Mouse (Mus musculus): ENCODE measurements around the gene Pbrm1. TPM values are rescaled to one million over a fixed set of nuclear protein-coding genes. Genes with fewer than 3 reads are reported as not detected.
A peak's percentile ranks its signal among the peaks of the same experiment; 100 is the strongest.

Pbrm1 gene
- polyA plus RNA-seq, 1 experiment from 2014 or later, result 47.9 TPM

DNA sequence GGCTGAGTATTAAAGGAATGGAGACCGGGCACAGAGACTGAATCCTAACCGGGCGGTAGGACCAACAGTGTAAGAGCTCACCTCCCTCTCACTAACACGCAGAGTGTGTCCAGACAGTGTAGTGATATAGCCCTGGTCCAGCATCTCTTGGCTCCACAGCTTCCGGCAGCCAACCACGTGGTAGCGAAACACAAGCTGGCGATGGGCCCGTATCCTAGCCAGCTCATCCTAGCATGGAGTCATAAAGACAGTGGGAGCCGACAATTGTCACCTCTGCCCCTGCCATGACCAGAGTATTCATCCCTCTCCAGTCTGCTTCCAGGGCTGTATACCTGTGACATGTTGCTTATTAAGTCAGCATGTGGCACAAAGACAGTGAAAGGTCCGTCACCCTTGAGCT is 126.8 kb downstream of the Pbrm1 start:
- TF ChIP-seq EP300 (optimal IDR thresholded peaks at IDR 0.05) (no peak), CTCF (IDR thresholded peaks at IDR 0.05; ENCODE audit: low read depth) (no peak)
- no peak for ATAC-seq (ENCODE audit: low FRiP score, low TSS enrichment)
- WGBS, result 92% methylated on average over 11 of the region's 11 CpGs

DNA sequence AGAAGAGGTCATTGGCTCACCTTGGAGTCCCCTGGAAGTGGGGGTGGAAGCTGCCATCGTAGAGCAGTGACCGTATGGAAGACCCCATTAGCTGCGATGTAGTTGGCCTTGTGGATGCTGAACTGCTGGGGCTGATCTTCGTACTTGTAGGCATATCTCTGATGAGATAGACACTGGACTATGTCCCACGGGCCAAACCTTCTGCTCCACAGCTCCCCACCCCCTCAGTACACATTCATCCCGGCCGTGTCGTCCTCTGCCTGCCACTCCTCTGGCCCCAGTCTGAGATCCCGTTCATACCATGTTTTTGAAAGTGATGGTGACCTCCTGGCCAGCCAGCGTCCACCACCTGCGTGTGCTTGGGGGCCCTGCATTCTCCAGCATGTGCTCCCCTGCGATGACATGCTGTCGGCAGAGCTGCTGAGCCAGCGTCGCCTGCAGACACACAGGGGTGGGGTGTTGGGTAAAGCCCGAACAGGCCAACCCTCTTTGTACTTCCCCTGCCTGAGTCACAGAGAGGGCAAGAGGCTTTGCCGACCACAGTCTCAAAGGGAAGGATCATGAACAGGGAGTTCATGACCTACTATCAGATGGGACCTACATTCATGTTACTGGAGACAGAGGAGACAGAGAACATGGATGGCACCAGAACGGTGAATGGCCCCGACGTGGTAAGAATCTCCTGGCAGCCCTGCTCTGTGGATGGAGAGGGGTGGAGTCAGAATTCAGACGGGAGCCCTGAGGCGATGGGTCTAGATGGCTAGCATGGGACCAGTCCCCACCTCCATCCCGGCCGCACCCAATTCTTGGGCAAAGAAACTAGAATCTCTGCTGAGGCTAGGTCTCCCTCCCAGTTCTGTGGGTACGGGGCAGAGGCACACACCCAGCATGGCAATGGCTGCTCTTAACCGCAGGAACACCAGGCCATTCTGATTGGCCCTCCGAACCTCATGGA is 141.5 kb downstream of the Pbrm1 start:
- Histone ChIP-seq H3K4me2 (replicated peaks; ENCODE audit: low read depth) (peak overlapping the region; percentile 20; the same call in 1 of the 2 replicates), H3K9ac (ENCODE audit: low read length) (no peak overlapping the region), H3K4me1 (replicated peaks; ENCODE audit: control insufficient read depth, insufficient read depth) (no peaks in the 10 kb centered on the region), H3K27me3 (ENCODE audit: control insufficient read depth, insufficient read depth, low read length) (no peaks in the 10 kb centered on the region), H3K27ac (replicated peaks) (no peak overlapping the region), H3K9me3 (ENCODE audit: control insufficient read depth, low read length) (no peaks in the 10 kb centered on the region), H3K4me3 (ENCODE audit: low read depth, low read length) (no peak overlapping the region), H3K36me3 (ENCODE audit: control insufficient read depth, insufficient read depth, low read length) (no peaks in the 10 kb centered on the region)
- WGBS, result 56% methylated on average over 27 of the region's 27 CpGs
- peak; percentile 39 for DNase-seq (ENCODE audit: low spot score)
- TF ChIP-seq CTCF (IDR thresholded peaks at IDR 0.05; ENCODE audit: low read depth), result no peak
- TF ChIP-seq EP300 (optimal IDR thresholded peaks at IDR 0.05), result no peak
- ATAC-seq (ENCODE audit: low FRiP score, low TSS enrichment), result peak; percentile 56

More for the DNA sequence above, 126.8 kb downstream of the Pbrm1 start:
- Histone ChIP-seq H3K36me3 (ENCODE audit: control insufficient read depth, insufficient read depth, low read length) (no peaks in the 10 kb centered on the region), H3K27me3 (ENCODE audit: control insufficient read depth, insufficient read depth, low read length) (no peaks in the 10 kb centered on the region), H3K4me3 (ENCODE audit: low read depth, low read length) (no peak overlapping the region), H3K27ac (replicated peaks) (no peak overlapping the region), H3K9me3 (ENCODE audit: control insufficient read depth, low read length) (no peaks in the 10 kb centered on the region), H3K9ac (ENCODE audit: low read length) (no peak overlapping the region), H3K4me2 (replicated peaks; ENCODE audit: low read depth) (no peak overlapping the region), H3K4me1 (replicated peaks; ENCODE audit: control insufficient read depth, insufficient read depth) (no peaks in the 10 kb centered on the region)
- no peak for DNase-seq (ENCODE audit: low spot score)

- H3K4me1 ChIP-seq (replicated peaks; ENCODE audit: control insufficient read depth, insufficient read depth), result no peaks in the 10 kb centered on the region
- H3K36me3 ChIP-seq (ENCODE audit: control insufficient read depth, insufficient read depth, low read length), result no peaks in the 10 kb centered on the region
- TF ChIP-seq EP300 (optimal IDR thresholded peaks at IDR 0.05) (no peak), CTCF (IDR thresholded peaks at IDR 0.05; ENCODE audit: low read depth) (no peak)
- 78% methylated on average over 7 of the region's 7 CpGs for WGBS
- no peaks in the 10 kb centered on the region for H3K27me3 ChIP-seq (ENCODE audit: control insufficient read depth, insufficient read depth, low read length)
- DNase-seq (ENCODE audit: low spot score) (no peak), ATAC-seq (ENCODE audit: low FRiP score, low TSS enrichment) (no peak)
- no peak overlapping the region for H3K9ac ChIP-seq (ENCODE audit: low read length)
- no peak overlapping the region for H3K4me2 ChIP-seq (replicated peaks; ENCODE audit: low read depth)
- H3K4me3 ChIP-seq (ENCODE audit: low read depth, low read length), result no peak overlapping the region
- no peak overlapping the region for H3K27ac ChIP-seq (replicated peaks)
- no peaks in the 10 kb centered on the region for H3K9me3 ChIP-seq (ENCODE audit: control insufficient read depth, low read length)
Observed at GRCm38 (mm10) chr14:31161191-31161590, 142.3 kb downstream of the Pbrm1 start.

GRCm38 (mm10) chr14:31161638-31162037 is 142.7 kb downstream of the Pbrm1 start:
- Histone ChIP-seq H3K4me1 (replicated peaks; ENCODE audit: control insufficient read depth, insufficient read depth) (no peaks in the 10 kb centered on the region), H3K36me3 (ENCODE audit: control insufficient read depth, insufficient read depth, low read length) (no peaks in the 10 kb centered on the region), H3K9me3 (ENCODE audit: control insufficient read depth, low read length) (no peaks in the 10 kb centered on the region), H3K4me3 (ENCODE audit: low read depth, low read length) (no peak overlapping the region), H3K27ac (replicated peaks) (no peak overlapping the region), H3K9ac (ENCODE audit: low read length) (no peak overlapping the region), H3K27me3 (ENCODE audit: control insufficient read depth, insufficient read depth, low read length) (no peaks in the 10 kb centered on the region), H3K4me2 (replicated peaks; ENCODE audit: low read depth) (no peak overlapping the region)
- no peak for DNase-seq (ENCODE audit: low spot score)
- 70% methylated on average over 10 of the region's 10 CpGs for WGBS
- TF ChIP-seq CTCF (IDR thresholded peaks at IDR 0.05; ENCODE audit: low read depth), result no peak
- TF ChIP-seq EP300 (optimal IDR thresholded peaks at IDR 0.05), result no peak
- ATAC-seq (ENCODE audit: low FRiP score, low TSS enrichment), result no peak

DNA sequence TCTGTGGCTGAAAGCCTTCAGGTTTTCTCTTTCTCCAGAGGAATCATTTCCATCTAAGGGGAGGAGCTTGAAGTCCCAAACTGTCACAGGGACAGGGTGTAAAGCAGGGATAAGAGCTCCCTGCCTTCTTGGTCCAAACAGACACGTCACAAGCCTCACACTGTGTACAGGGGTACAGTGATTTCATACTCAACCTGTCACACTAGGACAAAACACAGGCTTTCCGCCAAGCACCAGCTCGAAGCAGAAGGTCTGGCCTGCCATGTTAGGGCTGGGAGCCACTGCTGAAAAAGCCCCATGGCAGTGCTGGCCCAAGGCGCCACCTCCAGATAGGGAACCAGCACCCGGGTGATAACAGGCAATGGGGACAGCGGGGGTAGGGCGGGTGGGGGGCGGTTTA is 145.1 kb downstream of the Pbrm1 start:
- Histone ChIP-seq H3K36me3 (ENCODE audit: control insufficient read depth, insufficient read depth, low read length) (no peaks in the 10 kb centered on the region), H3K4me2 (replicated peaks; ENCODE audit: low read depth) (no peak overlapping the region), H3K9me3 (ENCODE audit: control insufficient read depth, low read length) (no peaks in the 10 kb centered on the region), H3K27me3 (ENCODE audit: control insufficient read depth, insufficient read depth, low read length) (no peaks in the 10 kb centered on the region), H3K9ac (ENCODE audit: low read length) (no peak overlapping the region), H3K27ac (replicated peaks) (no peak overlapping the region), H3K4me1 (replicated peaks; ENCODE audit: control insufficient read depth, insufficient read depth) (no peaks in the 10 kb centered on the region), H3K4me3 (ENCODE audit: low read depth, low read length) (no peak overlapping the region)
- ATAC-seq (ENCODE audit: low FRiP score, low TSS enrichment), result no peak
- no peak for TF ChIP-seq EP300 (optimal IDR thresholded peaks at IDR 0.05)
- no peak for TF ChIP-seq CTCF (IDR thresholded peaks at IDR 0.05; ENCODE audit: low read depth)
- WGBS, result 69% methylated on average over 8 of the region's 8 CpGs
- no peak for DNase-seq (ENCODE audit: low spot score)

DNA sequence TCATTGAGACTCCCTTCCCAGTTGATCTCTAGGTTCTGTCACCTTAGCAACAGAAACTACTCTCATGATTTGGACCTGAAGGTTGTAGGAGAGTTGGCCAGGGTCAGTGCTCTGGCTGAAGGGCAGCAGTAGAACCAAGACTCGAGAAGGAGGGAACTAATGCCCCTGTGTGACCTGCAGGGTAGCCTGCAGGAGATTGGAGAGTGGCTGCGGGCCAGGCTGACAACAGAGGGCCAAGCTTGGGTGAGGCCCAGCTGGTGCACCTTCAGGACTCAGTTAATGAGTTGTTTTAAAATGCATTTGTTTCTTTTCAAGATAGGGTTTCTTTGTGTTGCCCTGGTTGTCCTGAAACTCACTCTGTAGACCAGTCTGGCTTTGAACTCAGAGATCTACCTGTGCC is 146.1 kb downstream of the Pbrm1 start:
- Histone ChIP-seq H3K27ac (replicated peaks) (no peak overlapping the region), H3K36me3 (ENCODE audit: control insufficient read depth, insufficient read depth, low read length) (no peaks in the 10 kb centered on the region), H3K4me2 (replicated peaks; ENCODE audit: low read depth) (no peak overlapping the region), H3K27me3 (ENCODE audit: control insufficient read depth, insufficient read depth, low read length) (no peaks in the 10 kb centered on the region), H3K9me3 (ENCODE audit: control insufficient read depth, low read length) (no peaks in the 10 kb centered on the region), H3K9ac (ENCODE audit: low read length) (no peak overlapping the region), H3K4me1 (replicated peaks; ENCODE audit: control insufficient read depth, insufficient read depth) (no peaks in the 10 kb centered on the region), H3K4me3 (ENCODE audit: low read depth, low read length) (no peak overlapping the region)
- TF ChIP-seq CTCF (IDR thresholded peaks at IDR 0.05; ENCODE audit: low read depth) (no peak), EP300 (optimal IDR thresholded peaks at IDR 0.05) (no peak)
- ATAC-seq (ENCODE audit: low FRiP score, low TSS enrichment), result no peak
- 34% methylated on average over 2 of the region's 2 CpGs for WGBS
- DNase-seq (ENCODE audit: low spot score), result no peak

Measured in stomach, postnatal 0 days (tissue).